Mouse (Mus musculus): ENCODE results near the gene Reln.

DNA sequence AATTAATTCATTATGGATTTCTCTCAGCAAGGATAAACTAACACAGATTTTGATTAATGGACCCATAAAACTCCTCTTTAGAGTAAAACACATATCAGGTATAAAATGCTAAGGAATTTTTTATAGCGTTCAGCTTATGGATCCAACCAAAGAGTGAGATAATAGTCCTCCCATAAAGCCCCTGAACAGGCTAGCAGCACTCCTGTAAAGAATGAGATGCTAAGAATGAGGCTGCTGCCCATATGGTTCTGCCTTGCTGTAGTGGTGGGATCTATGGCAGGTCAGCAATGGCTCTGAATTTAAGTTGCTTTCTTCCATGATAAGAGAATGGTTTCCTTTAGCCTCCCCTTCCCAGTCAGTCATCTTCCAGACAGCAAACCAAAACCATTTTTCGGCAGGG is 147.6 kb downstream of the Reln start:
- TF ChIP-seq CTCF (IDR thresholded peaks at IDR 0.05) (no peak), EP300 (IDR thresholded peaks at IDR 0.05) (no peak)
